Mouse (Mus musculus): ENCODE measurements around the gene Itprip. TPM values are rescaled to one million over a fixed set of nuclear protein-coding genes. Genes with fewer than 3 reads are reported as not detected.

Itprip gene
- total RNA-seq, 1 experiment from 2014 or later, result 18.6 TPM

Other genes starting within 250 kb of the Itprip start
- gene Col17a1, start 227.2 kb downstream of the Itprip start, total RNA-seq (2017), result not detected in 2 replicates
- 209 and 264 TPM in 2 replicates for gene Sfr1, start 187.6 kb downstream of the Itprip start, total RNA-seq (2017)
- 96.4 and 117 TPM in 2 replicates for gene Gsto1, start 64.3 kb downstream of the Itprip start, total RNA-seq (2017)
- not detected in 2 replicates for gene Gsto2, start 53.8 kb downstream of the Itprip start, total RNA-seq (2017)
- 0.10 TPM in 1 of 2 replicates, not detected in the other for gene Cfap43, start within 50 bp of the Itprip start, total RNA-seq (2017)
- gene Cfap58, start 18.4 kb upstream of the Itprip start, total RNA-seq (2017), result not detected in 2 replicates

All from hematopoietic stem cell, adult 5-6 weeks (primary cell).